Mouse (Mus musculus) cerebellum, adult 9-11 months (tissue): ENCODE results near the gene P2ry12.

Source experiments
- DNase-seq: peaks from one replicate; pipeline ENCODE4 v3.0.0; 2022

The P2ry12 gene

DNA sequence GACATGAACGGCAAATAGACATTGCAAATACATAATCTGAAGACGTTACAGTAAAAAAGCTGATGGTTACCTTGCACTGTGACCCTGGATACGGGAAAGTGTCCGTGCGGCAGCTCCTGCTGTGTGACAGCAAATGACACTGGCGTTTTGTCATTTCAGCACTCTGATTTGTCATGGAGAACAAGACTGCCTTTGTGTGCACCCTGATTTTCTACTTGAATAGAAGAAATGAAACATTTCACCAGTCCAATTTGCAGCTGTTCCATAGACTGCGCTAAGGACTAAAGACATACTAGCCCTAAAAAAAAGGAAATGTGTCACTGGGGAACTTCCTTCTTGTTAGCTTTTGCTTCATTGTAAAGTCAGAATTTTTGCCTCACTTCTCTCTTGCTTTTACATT, at the start of gene P2ry12:
Gene P2ry12, minus strand, starts transcription at position 168 of the 400 bp plus-strand sequence.
- DNase-seq: no peak

DNA sequence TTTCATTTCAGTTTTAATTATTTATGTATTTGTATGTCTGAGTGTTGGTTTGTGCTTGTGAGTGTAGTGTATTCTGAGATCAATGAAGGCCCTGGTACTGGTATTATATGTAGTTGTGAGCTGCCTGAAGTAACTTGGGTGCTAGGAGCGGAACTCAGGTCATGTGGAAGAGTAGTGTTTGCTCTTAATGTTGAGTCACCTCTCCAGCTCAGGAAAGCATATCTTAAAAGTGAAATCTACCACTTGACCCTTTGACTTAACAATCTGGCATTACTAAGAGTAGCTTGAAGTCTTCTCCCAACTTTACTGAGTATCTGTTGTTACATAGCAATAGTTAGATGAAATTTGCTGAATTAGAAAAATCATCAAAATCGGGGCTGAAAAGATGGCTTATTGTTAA, 42.8 kb upstream of the P2ry12 start:
- DNase-seq: no peak

DNA sequence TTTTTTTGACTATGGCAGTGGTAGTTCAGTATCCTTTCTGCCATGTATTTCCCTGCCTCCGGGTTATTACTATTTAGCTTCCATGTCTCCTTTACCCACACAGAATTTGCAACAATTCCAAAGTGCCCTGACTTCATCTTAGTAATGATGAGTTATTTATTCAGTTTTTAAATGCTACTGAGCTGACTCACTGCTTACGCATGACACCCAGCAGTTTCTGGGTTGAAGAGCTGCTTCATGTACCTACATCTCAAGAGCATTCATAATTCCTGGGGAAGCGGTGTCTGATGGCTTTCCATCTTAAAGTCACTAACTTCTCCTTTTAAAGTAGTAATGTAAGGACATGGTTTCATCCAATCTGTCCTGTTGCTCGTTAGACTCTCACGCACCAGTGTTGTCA, 42.3 kb upstream of the P2ry12 start:
- DNase-seq: no peak

DNA sequence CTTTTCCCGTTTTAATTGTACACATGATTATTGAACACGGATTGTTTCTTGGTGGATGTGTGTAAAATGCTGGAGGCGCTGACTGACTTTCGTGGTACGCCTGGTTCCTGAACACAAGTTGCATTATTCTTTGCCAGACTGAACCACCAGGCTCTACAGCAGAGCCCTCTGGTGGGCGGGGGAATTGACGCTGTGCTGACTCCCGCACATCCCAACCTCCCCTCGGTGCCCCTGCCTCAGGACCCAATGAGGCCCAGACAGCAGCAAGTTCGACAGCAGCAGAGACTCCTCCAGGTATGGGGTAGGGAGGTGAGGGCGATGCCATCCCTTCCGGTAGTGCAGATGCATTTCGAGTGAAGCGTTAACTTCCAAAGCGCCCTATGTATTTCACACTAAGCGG, 35.0 kb upstream of the P2ry12 start:
- DNase-seq: no peak

DNA sequence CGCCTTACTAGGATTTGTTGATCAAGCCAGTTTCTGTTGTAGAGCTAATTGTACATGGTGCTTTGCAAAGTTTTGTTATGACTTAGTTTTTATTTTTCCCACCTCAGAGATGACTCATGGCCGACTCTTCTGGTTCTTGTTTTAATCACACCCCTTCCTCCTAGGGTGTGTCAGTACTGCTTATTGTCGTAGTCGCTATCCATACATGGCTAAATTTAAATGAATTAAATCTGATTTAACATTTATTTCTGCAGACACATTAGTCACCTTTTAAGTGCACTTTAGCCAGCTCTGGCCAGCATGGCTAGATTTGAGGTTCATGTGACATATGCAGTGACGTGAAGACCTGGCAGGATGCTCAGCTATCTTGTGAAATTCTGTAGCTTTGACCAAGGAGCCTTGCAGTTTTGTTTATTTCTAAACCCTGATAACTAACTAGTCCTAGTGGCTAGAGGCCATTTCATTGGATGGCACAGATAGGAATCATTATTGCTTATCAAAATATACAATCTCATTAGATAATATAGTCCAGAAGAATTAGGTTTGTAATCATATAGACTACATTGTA, 34.0 kb upstream of the P2ry12 start:
- no peak for DNase-seq

DNA sequence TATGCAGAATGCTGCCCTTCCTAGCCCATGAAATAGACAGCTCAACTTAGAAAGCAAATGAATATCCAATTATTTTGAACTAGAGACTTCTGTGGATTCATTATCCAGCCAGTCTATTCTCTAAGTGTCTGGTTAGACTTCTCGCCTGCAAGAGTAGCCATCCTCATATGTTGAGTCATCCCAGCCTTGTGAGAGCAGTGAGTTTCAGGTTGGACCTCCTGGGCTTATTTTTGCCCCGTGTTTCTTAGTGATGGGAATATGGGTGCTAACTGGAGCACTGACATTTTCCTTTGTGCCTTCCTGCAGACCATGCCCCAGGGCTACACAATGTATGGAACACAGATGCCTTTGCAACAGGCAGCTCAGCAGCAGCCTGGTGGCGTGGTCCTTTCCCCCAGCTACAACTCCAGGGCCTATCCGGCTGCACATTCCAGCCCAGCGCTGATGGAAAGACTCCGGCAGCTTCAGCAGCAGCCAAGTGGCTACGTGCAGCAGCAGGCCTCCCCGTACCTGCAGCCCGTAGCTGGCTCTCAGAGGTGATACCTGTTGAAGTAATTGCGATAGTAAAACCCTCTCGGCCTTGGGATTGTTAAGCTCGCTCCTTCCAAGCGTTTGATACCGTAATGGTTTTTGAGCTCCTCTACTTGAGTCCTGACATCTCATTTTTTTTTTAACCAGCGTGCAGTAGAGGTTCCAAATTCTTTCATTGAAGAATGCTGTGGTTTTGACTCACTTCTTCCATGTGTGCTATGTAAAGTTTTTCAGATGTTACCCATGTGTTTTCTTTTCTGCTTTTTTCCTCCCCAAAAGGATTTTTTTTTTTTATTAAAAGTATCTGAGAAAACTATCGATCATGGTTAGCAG, 33.3 kb upstream of the P2ry12 start:
- DNase-seq: no peak

DNA sequence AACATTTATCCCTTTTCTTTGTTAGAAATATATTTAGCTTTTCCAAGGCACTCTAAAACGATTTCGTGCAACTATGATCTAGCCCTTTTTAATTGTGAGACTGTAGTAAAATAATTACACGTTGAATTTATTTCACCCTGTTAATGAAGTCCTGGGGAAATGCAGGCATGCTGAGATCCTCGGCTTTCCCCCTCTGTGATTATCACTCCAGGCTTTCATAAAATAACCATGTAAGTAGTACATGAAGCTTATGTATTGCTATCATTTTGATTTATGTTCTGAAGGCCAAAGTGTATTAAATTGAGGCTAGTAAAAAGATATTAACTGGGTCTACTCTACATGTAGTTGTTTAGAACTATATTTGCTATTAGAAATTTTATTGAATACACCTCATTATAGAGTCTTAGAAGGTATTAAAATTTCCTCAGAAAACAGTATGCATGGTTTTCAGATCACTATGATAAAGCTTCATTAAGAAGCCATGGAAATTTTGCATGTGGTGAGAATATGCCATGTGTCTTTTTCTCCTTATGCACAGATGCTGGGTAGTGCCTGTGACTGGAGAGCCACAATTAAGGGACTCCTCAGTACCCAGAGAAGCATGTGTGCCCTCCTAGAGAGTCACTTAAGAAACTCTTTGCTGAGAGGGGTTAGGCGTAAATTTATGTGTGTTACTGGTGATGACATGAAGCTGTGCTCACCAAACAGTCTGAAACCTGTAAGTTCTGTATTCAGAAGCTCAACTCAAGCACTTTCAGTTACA, 30.9 kb upstream of the P2ry12 start:
- no peak for DNase-seq

DNA sequence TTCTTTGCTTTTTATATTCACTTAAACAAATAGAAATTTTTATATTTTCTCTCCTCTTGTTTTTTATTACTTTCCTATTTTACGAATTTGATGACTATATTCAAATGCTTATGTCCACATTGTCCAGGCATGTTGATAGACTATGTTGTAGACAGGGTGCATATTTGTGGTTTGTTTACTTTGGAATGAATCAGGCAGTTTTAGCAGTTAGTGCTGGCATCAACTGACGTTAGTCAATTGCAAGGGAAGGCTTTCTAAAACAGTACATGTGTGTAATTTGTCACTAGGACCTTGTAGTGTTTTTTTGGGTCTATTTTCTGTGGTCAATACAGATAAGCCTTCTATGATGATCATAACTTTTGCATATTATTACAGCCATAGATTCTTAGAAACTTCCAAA, 27.9 kb upstream of the P2ry12 start:
- no peak for DNase-seq

DNA sequence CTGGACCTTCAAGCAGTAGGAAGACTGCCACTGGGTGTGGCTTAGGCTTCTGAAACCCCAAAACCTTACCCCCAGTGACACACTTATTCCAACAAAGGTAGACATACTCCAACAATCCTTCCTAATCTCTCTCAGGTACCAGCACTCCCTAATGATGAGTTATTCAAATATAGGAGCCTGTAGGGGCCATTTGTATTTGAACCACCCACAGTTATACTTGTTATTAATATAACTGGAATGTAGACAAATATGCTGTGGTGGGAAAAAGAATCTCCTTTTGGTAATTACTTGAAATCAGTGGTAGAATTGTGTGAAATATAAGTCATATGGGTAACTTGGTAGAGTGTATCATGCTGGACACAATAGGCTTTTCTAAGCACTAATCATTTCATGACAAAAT, 15.9 kb upstream of the P2ry12 start:
- no peak for DNase-seq

DNA sequence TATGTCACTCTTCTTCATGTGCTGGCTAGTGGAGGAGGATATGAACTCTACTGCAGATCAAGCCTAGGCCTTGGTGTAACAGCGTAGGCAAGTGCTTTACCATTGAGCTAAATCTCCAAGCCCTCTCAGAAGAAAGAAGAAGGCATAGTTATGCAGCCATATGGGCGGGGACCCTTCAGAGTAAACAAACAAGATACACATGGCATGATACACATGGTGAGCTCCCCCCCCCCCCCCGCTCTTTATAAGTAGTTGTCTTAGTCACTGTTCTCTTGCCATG, 15.5 kb upstream of the P2ry12 start:
- DNase-seq: no peak

DNA sequence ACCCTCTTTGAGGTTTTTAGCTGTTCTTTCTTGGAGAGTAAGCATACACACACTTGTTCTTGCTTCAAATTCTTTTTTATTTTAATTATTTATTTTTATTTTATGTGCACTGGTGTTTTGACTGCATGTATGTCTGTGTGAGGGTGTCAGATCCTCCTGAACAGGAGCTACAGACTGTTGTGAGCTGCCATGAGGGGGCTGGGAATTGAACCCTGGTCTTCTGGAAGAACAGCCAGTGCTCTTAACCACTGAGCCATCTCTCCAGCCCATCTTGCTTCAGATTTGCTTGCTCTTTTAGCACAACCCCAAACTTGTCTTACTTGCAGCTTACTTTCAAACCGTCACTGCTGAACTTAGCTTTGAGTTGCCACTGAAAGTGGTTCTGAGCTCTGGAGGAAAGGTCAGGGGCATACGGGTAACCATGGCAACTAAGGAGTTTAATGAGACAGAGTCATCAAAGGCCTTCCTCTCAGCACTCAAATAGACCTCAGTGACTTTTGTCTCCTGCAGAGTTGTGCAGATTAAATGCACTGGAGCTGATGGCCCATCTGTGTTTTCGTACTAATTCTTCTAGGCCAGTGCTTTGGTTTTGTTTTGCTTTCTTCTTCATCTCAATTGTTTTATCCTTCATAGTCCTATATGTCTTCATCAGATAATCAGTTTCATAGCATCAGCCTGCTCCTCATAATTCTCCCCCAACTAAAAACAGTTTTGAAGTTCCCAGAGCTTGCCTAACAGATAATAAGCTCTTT, 15.0 kb upstream of the P2ry12 start:
- no peak for DNase-seq

DNA sequence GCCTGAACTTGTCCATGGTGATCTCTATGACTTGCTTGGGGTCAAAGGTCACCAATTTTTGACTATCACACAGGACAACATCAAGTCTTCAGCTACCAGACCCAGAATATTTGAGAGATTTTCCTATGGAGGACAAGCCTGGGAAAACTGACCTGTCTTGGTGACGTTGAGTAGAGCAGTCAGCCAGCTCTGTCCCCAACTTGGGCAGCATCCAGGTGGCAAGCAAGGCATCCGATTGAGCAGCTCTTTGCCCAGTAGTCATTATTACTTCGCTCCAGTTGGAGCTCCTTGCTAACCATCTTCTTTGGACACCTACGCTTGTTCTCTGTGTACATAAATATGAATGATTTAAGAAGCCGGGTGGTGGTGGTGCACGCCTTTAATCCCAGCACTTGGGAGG, 8.1 kb upstream of the P2ry12 start:
- peak; percentile 30 for DNase-seq

DNA sequence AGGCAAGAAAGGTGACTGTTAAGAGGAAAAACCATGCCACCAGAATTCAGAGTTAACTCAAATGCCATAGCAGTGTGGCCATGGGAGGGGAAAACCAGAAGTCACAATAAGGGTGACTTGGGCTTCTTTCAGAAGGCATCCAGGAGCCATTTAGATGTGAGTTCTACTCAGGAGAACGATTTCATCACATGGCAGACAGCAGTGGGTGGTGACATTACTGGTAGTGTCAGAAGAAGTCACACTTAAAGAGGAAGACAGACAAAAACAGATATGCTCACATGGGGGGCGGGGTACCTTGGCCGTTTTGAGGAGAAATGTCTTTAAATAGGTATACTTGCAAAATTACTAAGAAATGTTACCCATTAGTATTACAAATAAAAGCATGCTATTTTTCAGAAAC, 1.3 kb upstream of the P2ry12 start:
- DNase-seq: no peak

DNA sequence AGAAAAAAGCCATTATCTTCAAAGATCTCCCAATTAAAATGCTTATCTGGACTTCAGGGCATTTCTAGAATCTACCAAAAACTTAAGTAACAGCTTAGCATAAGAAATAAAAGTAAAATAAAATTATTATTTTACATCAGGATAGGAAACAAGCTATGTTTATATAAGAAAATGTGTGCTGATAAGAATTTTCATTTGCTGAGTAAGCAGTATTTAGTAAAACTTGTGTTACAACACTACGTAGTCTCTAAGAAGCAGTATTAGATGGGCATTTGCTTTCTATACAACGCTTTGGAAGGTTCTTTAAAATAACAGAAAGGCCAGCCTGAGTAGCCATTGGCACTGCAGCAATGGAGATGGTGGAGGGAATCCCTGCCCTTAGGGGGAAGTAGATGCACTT, 746 bp upstream of the P2ry12 start:
- no peak for DNase-seq

DNA sequence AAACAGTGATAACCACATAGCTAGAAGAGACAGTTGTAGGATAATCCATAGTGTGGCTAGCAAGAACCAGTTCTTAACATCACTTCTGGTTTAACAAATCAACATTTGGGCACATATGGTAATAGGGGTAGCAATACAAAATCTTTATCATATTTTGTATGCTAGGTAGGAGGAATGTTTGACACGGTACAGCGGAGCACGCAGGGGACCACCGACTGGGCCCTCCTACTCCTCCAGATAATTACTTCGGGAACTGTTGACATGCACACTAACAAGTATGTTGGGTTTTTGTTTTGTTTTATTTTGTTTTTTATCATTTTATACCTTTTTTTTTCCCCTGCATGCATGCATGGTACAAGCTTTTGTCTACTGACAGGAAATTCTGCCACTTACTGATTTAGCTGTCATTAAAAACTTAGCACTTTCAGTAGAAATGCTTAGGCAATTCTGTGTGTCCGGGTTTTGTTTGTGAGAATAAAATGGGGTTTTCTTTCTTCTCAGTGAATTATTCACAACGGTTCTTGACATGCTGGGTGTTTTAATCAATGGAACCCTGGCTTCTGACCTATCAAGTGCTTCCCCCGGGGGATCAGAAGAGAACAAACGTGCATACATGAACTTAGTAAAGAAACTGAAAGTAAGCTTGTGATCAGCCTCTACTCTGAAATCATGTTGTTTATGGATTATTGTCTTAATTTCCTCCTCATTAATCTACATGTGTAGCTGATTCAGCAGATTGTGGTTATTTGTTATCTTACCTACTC, 780 bp downstream of the P2ry12 start:
- no peak for DNase-seq

DNA sequence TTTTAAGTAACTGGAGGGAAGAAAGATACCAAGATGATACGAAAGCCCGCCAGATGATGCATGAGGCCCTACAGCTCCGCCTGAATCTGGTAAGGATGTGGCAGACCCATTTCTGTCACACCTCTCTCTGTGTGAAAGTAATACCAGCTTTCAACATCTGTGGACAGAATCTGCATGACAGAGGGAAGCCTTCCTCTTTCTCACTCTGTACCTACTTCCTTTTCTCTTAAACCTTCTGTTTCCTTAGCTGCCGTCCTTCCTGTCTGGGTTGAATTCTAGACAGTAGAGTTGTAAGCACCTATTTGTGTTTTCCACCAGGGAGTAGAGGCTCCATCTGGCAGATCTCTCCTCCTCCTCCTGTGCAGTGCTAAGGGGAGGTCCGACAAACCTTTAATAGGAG, 1.9 kb downstream of the P2ry12 start:
- DNase-seq: no peak

DNA sequence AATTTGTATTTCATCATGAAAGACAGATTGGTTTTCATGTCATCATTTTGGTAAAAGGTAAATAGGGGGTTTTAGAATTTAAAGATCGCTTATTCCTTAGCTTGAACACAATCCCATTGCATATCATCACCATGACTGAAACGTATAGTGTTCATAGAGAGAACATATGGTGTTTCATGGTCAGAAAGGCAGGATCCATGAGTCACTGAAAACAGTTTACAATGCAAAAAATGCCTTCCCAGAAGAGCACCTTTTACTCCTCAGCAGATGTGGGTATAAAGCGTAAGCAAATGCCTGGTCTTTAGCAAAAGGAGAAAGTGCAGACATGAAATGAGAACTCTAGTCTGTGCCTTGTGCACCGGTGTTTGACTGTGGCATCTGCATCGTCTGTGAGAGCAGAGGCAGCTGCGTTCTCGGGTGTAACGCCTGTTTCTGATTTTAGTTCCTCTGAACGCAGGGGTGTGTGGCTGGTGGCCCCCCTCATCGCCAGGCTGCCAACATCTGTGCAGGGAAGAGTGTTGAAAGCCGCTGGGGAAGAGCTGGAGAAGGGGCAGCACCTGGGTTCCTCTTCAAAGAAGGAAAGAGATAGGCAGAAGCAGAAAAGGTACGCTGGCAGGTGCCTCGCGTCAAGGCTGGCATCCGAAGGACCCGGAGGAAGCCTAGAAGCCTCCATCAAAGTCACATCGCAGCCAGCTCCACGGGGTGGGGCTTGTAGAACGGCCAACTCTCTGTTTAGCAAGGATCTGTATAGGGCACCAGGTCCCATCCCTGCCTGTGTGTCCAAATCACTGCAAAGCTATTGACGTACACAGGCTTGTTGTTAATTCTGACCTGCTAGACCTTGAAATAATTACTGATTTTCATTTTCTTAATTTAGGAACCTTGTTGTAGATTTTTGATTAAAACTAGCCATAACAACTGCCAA, 4.7 kb downstream of the P2ry12 start:
- peak; percentile 15 for DNase-seq

DNA sequence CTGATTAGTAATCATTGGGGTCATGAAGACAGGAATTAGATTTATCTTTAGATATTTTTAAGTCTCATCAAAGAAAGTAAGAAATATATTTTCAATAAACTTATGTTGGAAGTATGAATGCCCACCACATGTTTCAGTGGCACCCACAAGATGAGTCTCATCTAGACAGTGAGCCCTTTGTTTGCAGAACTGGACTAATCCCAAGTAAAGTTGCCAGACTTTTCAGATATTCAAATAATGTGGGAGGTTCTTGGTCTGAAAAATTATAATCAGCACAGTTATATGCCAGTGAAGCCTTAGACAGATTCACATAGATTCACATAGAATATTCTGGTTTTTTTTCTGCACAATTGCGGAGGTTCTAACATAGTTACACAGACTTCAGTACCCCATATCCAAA, 12.2 kb downstream of the P2ry12 start:
- no peak for DNase-seq

DNA sequence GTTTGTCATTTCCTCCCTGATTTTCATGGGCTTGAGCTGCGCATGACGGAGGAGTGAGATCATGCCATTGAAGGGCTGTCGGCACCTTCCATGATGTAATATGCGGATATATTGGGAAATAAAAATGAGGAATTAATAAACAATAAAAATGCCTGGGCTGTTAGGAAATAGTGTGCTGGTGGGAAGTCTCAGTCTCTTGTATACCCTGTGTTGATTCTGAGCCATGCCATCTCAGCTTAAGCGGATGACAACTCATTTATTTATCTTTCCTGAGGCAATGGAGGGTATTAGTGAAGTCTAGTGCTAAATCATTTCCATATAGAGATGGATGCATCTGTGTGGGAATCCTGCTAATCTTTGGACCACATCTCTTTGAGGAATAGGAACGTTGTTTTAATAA, 14.6 kb downstream of the P2ry12 start:
- no peak for DNase-seq

DNA sequence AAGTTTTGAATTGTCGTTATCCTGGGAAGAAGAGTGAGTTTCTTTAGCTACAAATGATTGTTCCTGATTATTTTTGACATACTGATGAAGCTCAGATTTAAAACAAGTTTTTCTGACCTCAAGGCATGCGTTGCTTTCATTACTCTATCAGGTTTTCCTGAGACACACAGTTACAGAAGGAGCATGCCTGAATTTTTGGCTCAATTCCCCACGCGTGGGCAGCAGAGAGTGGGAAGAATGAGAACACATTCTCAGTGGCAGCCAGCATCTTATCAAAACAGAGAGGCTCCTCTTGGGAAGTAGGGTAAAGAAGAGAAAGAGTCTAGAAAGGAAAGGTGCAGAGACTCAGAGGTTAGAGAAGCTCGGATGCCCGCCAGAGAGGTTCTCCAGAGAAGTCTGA, 19.3 kb downstream of the P2ry12 start:
- peak; percentile 64 for DNase-seq

DNA sequence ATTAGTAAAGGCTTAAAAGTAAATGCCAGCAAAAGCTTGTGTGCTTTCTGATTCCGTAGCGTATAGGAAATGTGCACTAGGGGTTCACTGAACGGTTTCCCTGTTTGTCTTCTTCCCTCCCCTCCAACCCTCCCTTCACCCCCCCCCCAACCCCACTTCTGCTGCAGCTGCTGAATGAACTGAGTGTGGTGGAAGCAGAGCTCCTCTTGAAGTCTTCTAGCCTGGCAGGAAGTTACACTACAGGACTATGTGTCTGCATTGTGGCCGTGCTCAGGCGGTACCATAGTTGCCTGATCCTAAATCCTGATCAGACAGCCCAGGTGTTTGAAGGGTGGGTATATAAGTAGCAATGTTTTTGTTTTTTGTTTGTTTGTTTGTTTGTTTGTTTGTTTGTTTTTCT, 27.8 kb downstream of the P2ry12 start:
- DNase-seq: no peak

DNA sequence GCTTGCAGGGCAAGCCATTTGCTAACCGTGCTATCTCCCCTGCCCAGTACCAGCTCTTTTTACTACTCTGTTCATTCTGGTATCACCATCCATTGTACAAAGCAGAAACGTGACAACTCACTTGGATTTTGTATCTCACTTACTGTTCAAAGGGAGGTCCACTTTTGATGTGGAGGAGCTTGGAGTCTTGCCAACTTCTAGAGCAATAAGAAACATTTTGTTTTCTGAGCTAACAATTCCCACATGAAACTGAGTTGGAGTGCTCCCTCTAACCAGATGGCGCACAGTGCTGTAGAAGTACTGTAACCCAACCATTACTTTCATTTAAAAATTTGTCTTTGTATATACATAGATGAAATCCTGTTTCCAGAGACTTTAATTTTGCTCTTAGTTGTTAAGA, 31.8 kb downstream of the P2ry12 start:
- no peak for DNase-seq
